Mouse (Mus musculus): ENCODE data around the gene Ctbp2.

GRCm38 (mm10) chr7:133037618-133038017 is 86.5 kb downstream of the Ctbp2 start:
- no peak for TF ChIP-seq CTCF (IDR thresholded peaks at IDR 0.05; ENCODE audit: low read depth)
- TF ChIP-seq EP300 (IDR thresholded peaks at IDR 0.05; ENCODE audit: low read depth), result no peak
